Mouse (Mus musculus) neutrophil, adult 5-6 weeks (primary cell): ENCODE results near the gene Speg. TPM values are rescaled to one million over a fixed set of nuclear protein-coding genes. Genes with fewer than 3 reads are reported as not detected.

Experiments
- ATAC-seq: fragments of 151-379, 151-347 bp; 2 replicates; pipeline ENCODE4 v1.8.0; 2017; ENCODE audit warnings: mild to moderate bottlenecking, moderate TSS enrichment; ENCODE audit not compliant: insufficient number of reproducible peaks, poor library complexity, low FRiP score, severe bottlenecking; ENCODE audit errors: extremely low read depth
- total RNA-seq: library from RNA; stranded (forward); fragments of 200-1000 nt; gene quantifications from 2 replicates; pipeline ENCODE4 v1.2.3, GENCODE M21; 2017

The Speg gene
- total RNA-seq, 1 experiment from 2014 or later = not detected

- ATAC-seq = no peak
Observed at GRCm38 (mm10) chr1:75361123-75361522, 14.0 kb upstream of the Speg start.

- no peak for ATAC-seq
Observed at GRCm38 (mm10) chr1:75361750-75362149, 13.3 kb upstream of the Speg start.

GRCm38 (mm10) chr1:75363868-75364267 lies 11.2 kb upstream of the Speg start:
- no peak for ATAC-seq

DNA sequence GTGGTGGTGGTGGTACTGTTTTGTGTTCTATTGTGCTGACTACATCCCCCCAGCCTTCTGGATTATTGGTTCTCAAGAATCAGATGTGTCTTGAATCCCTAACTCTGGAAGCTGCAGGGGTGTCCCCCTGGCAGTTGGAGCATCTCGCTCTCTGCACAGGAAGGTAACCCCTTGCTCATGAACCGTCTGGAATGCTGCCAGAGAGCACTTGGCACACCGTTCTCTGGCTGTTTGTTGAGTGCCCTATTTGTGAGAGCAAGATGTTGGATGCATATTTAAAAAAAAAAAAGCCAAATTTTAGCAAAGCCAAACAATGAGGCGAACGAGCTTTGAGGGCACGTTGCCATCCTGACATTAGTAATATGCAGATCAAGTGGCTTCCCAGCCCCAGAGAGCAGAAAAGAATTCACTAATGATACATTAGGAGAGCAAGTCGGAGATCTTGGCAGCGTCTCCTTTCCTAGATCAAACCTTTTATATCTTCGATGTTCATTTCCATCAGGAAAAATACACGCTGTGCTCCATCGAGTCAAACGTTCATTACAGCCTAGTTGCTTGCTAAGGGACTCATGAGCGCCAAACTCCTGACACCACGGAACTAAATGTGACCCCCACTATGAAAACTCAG lies 9.5 kb upstream of the Speg start:
- no peak for ATAC-seq

DNA sequence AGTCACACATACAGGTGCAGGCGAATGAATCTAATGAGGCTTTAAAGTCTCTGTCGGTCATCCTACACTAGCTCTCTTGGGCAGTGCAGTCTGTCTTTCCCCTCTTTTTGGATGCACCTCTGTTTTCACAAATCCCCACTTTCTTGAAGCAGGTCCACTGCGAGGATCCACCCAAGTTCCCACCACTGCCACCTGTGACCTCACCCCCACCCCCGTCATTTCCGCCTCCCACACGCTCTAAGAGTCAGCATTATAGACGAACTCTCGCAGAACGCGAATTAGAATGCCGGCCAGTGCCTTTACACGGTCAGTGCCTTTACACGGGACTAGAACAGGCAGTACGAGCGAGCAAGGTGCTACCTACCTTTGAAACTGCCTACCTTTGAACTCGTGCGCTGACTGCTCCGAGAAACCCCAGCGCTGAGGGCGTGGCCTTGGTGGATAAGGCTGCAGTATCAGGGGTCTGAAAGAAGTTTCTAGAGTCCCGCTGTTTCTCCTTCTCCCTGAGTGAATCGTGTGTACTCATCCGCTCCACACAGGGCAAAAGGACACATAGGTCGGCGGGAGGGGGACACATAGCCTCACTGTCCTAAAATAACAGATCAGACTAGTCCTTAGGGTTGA lies 5.6 kb upstream of the Speg start:
- ATAC-seq = no peak

DNA sequence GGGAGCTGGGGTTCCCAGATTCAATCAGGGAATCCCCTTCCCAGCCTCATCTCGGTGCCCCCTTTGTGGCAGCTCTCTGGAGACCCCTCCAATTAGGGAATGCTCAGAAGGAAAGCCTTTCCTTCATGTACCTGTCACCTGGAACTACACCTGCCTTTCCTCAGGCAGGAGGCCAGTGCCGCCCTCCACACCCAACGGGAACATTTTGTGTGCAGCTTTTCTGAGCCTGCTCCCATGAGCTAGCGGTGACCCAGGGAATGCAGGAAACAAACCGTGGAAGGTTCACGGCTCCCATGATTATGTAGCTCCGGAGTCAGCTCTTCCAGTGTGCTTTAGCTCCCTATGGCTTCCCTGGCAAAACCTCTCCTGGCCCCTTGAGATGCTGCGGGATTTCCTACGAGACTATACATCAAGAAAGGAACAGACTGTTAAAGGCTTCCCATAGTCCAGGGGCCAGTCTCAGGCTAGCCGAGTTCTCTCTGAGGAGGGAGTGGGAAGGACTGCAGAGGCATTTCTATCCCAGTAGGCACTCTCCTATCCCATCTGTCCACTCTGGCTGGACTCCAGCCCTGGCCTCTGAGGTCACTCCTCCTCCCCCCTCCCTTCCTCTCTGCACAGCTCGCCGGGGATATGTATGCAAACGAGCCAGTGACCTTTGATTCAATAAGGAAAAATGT lies 5.0 kb upstream of the Speg start:
- ATAC-seq = no peak

DNA sequence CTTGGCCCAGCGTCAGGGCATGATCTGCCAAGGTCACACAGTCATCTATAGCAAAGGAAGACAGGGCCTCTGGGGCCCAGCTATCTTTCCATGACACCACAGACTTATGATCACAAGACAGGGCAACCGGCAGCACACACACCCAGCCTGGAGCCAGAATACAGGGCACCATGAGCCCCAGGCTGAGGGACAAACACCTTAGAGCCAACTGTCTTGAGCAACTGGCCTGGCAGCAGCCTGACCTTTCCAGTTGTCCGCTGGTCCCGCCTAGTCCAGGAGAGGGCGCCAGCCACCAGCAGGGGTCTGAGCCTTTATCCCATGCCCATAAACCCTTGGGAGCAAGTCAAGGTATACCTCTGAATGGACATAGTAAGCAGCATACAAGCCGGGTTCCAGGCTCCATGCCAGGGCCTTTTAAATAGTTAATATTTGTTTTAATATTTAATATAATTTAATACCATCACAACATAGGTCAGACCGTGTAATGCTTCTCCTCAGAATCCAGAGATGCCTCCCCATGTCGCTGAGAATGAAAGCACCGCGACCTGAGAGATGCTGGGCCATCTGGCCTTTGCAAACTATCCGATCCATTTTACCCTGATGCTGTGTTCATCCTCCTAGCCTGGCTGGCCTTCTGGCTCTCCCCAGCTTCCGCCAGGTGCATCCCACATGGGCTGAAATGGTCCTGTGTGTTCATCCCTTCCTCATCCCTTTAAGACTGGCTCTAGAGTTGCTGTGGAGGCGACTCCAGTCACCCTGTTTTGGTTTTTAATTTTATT lies 3.6 kb upstream of the Speg start:
- no peak for ATAC-seq

GRCm38 (mm10) chr1:75372450-75372849 lies 2.6 kb upstream of the Speg start:
- no peak for ATAC-seq

GRCm38 (mm10) chr1:75373276-75373675 lies 1.8 kb upstream of the Speg start:
- no peak for ATAC-seq

- ATAC-seq = no peak
Observed at GRCm38 (mm10) chr1:75379196-75379595, 4.1 kb downstream of the Speg start.

DNA sequence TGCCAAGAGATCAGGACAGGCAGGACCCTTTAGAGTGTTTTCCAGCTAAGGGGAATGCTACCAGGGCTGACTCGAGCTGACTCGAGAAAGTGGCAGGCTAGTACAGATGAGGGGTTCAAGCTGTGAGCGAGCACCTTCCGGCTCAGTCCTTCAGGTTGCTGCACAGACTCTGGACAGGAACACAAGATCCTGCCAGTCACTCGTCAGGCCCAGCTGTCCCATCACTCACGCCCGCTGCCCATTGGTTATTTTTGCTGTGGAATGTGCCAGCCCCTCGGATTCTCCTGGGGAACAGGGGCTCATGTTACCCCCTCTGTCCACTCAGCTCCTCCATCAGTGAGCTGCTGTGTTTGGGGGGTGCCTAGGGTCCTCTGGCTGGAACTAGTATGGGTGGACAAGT lies 4.8 kb downstream of the Speg start:
- no peak for ATAC-seq

DNA sequence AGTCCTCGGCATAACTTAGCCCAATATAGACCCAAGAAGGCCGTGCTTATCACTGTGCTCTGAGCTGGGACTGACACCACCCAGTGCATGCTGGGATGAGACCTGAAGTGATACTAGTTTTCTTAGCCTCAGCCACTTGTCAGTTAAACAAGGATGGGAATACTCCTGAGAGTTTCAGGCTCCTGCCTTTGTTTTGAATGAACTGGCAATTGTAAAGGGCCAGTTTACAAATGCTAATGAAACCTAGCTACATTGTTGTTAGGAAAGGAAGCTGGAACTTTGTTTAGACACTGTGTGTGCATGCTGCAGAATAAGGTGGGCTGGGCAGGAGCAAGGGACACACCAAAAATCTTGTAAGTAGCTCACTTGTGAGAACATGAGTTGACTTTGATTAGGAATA lies 5.9 kb downstream of the Speg start:
- no peak for ATAC-seq

GRCm38 (mm10) chr1:75381482-75382355 lies 6.6 kb downstream of the Speg start:
- ATAC-seq = no peak

DNA sequence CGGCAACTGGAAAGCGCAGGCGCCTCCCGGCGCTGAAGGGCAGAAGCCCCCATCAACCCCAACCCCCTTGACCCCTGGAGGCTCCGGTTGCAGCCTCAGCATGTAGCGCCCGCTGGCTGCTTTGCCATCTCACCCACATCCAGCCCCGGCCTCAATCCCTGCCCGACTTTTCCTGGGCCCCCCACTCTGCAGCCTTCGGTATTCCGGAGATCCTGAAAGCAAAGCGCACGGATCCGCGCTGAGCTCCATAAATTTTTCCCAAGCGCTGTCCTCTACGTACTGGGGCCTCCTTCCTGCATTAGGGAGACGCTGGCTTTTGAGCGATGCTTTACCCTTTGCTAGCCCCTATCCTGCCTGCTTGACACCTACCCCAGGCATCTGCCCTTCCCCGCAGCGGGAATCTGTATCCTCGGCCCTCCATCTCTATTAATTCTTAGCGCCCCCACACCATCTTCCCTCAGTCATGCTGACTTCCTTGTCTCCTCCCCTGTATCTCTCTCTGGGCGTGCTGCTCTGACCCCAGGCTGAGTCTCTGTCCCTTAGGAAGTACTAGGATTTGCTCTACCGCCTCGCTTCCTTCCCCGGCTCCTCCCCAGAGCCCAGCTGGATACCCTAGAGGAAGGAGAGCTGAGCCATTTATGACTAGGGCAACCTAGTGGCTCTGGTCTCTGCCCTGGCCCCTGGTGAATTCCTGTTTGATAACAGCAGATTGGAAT lies 7.4 kb downstream of the Speg start:
- no peak for ATAC-seq

DNA sequence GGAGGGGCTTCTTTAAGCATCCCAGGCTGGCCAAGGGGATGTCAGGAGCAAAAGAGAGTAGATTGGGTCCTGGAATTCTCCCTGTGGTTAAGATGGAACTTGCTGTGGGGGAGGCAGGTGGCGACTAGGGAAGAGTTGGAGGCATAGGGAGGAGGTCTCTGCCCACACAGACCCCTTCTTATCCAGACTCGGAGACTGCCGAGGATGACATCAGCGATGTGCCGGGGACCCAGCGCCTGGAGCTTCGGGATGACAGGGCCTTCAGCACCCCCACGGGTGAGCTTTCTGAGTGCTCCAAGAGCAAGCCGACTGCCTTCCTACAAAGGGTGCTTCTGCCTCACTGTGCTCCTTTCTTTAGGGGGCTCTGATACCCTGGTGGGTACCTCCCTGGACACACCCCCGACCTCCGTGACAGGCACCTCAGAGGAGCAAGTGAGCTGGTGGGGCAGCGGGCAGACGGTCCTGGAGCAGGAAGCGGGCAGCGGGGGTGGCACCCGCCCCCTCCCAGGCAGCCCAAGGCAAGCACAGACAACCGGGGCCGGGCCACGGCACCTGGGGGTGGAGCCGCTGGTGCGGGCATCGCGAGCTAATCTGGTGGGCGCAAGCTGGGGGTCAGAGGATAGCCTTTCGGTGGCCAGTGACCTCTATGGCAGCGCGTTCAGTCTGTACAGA lies 9.5 kb downstream of the Speg start:
- no peak for ATAC-seq

DNA sequence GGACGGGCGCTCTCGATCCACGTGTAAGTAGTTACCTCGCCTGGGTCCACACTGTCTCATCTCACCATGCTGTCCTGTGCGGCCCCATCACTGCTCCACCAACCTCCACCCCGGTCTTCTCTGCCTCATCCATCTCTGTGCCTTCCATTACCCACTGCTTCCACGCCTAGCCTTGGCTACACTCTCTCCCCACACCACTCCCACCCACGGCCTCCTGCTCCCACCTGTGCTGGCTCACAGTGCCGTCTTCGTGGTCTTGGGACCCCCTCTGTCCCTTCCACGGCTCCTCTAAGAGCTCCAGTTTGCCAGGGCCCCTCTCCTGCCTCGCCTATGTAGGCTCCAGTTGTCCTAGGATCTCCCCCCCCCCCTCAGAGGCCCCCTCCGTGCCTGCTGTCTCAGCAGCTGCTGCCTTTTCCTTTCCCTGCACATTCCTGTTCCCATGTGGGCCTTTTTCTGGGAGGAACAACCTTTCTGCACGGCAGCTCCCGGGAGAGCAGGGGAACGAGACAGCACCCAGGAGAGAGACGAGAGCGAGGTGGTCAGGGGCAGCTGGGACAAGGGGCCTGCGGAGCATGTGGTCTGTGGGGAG lies 10.1 kb downstream of the Speg start:
- ATAC-seq = no peak

DNA sequence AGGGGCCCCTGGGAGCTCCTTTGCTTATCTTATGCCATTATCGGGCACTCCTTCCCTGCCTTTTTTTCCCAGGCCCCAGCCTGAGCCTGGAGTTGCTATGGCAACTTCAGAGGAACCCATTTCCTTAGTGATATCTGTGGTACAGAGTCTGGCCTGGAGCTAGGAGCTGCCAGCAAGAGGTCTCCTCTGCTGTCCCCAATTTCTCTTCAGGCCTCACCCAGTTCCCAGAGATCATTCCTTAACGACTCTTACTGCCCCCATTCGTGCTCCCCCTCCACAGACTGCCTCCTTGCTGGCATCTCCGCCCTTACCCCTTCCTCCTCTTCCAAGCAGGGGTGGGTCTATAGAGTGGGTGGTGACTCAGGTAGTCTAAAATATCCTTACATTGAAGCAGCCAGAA lies 11.1 kb downstream of the Speg start:
- ATAC-seq = no peak
